Mouse (Mus musculus) Patski (cell line): ENCODE measurements around the gene Naa80. TPM values are rescaled to one million over a fixed set of nuclear protein-coding genes. Genes with fewer than 3 reads are reported as not detected.
A peak's percentile ranks its signal among the peaks of the same experiment; 100 is the strongest.
"Not testable (repeated sequence)": the region's sequence is repeated elsewhere in the genome, so short reads cannot be mapped to it uniquely, and the experiment has no call there.

Experiments used
- ATAC-seq: fragments of 100-300 bp; one replicate; pipeline ENCODE4 v1.8.0; 2021
- CTCF ChIA-PET: fragments of 350-600 bp; sonication (Branson Sonifier 250); formaldehyde crosslinking; loops from one replicate; lab custom pipeline; 2022; ENCODE audit warnings: inconsistent platforms; lab: Charles Lee
- POLR2A ChIA-PET: fragments of 350-600 bp; sonication (Branson Sonifier 250); formaldehyde crosslinking; loops from one replicate; lab custom pipeline; 2022; ENCODE audit warnings: antibody characterized with exemption, inconsistent platforms; lab: Charles Lee
- DNase-seq: peaks from one replicate; pipeline ENCODE4 v3.0.0-alpha.2; 2011; ENCODE audit warnings: low read depth, low spot score
- H3K27me3 ChIP-seq: fragments of 371-371 bp; one replicate; pipeline ENCODE4 v1.5.1; 2021
- CTCF ChIP-seq: fragments of 100-300 bp; IDR thresholded peaks from one replicate; pipeline ENCODE4 v1.5.1; 2021
- in situ Hi-C: fragments of 300-500 bp; cut with MboI; formaldehyde crosslinking; loops from 3 replicates; pipeline ENCODE4 v1.11.1; 2018; ENCODE audit warnings: low pct_unique_long_range_greater_than_20kb, mixed read lengths
- polyA plus RNA-seq: library from polyadenylated mRNA; unstranded; gene quantifications from one replicate; pipeline ENCODE4 v1.2.3, GENCODE M21; 2021

The Naa80 gene
- polyA plus RNA-seq, 1 experiment from 2014 or later = 11.3 TPM

GRCm38 (mm10) chr9:107569270-107569669 is 9.4 kb upstream of the Naa80 start:
- ChIA-PET POLR2A (interaction anchor here (0.6 to 1.3 kb wide), 4 partner anchors 10 to 166 kb away, joined by 3 to 8 read pairs (median 4); partner anchors contain the start of genes Hyal3 and Ifrd2), CTCF (interaction anchor here (2.0 to 4.3 kb wide), 3 partner anchors 10 to 76 kb away, joined by 5 to 19 read pairs (median 8); partner anchors contain the start of genes Hyal3, Ifrd2 and Naa80)
- no peaks in the 10 kb centered on the region for H3K27me3 ChIP-seq
- in situ Hi-C loops = no loop called here
- ATAC-seq = peak; percentile 13
- no peak for TF ChIP-seq CTCF
- no peak for DNase-seq

DNA sequence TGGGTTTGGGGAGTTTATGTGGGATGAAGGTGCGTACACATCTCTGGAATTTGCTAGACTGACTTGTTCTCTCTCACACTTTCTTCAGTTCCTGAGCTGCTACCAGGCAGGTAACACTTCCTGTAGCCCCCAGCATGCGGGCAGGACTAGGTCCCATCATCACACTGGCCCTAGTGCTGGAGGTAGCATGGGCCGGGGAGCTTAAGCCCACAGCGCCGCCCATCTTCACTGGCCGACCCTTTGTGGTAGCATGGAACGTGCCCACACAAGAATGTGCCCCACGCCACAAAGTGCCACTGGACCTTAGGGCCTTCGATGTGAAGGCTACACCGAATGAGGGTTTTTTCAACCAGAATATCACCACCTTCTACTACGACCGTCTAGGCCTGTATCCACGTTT is 8.7 kb upstream of the Naa80 start:
- ATAC-seq (no peak), DNase-seq (no peak)
- no peak for TF ChIP-seq CTCF
- POLR2A ChIA-PET = interaction anchor here (0.6 to 1.3 kb wide), 3 partner anchors 10 to 165 kb away, joined by 3 to 8 read pairs (median 3); partner anchors contain the start of gene Hyal3
- in situ Hi-C loops = no loop called here
- CTCF ChIA-PET = interaction anchor here (0.6 to 4.3 kb wide), 4 partner anchors 10 to 75 kb away, joined by 3 to 19 read pairs (median 6); partner anchors contain the start of genes Hyal3, Ifrd2 and Naa80
- H3K27me3 ChIP-seq = no peaks in the 10 kb centered on the region

- no peak for ATAC-seq
- no peak for TF ChIP-seq CTCF
- in situ Hi-C loops = no loop called here
- ChIA-PET POLR2A (interaction anchor here (1.3 kb wide), 1 partner anchor 10 kb away, joined by 8 read pairs; the partner anchor contains the start of gene Hyal3), CTCF (interaction anchor here (4.3 kb wide), 1 partner anchor 9 kb away, joined by 19 read pairs; the partner anchor contains the start of genes Hyal3 and Naa80)
- DNase-seq = no peak
- no peaks in the 10 kb centered on the region for H3K27me3 ChIP-seq
These were observed 7.8 kb upstream of the Naa80 start for GRCm38 (mm10) chr9:107570845-107571244.

DNA sequence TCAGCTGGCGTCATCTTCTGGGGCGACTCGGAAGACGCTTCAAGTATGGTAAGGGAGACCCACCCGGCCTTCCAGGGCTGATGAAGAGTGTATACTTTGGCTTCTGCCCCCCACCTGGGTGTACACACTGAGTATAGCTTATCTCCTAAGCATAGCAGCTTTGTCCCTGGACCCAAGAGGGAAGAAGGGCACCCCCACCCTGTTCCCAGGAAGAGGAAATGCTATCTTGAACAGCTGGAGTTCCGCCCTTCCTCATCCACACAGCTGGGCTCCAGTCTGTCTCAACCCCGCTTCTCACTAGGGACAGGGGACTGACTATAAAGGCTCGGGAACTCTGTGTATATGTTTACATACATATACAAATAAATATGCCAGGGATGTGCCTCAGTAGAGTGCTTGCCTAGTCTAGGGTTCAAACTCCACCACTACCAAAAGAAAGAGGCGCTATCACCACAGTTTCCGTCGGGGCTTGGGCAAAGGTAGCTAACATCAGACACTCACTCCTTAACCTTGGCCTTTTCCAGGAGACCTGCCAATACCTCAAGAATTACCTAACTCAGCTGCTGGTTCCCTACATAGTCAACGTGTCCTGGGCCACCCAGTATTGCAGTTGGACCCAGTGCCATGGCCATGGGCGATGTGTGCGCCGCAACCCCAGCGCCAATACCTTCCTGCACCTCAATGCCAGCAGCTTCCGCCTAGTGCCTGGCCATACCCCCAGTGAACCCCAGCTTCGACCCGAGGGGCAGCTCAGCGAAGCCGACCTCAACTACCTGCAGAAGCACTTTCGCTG is 7.0 kb upstream of the Naa80 start:
- in situ Hi-C loops = no loop called here
- ChIA-PET POLR2A (interaction anchor here (0.7 kb wide), 1 partner anchor 9 kb away, joined by 3 read pairs; the partner anchor contains the start of gene Tusc2), CTCF (interaction anchor here (1.9 to 4.3 kb wide), 2 partner anchors 8 to 72 kb away, joined by 7 to 19 read pairs; partner anchors contain the start of genes Hyal3 and Naa80)
- DNase-seq = no peak
- no peaks in the 10 kb centered on the region for H3K27me3 ChIP-seq
- no peak for ATAC-seq
- no peak for TF ChIP-seq CTCF

- ChIA-PET CTCF (interaction anchor here (1.9 kb wide), 1 partner anchor 72 kb away, joined by 7 read pairs; no protein-coding TSS in a partner anchor), POLR2A (interaction anchor here (0.7 kb wide), 1 partner anchor 9 kb away, joined by 3 read pairs; the partner anchor contains the start of gene Tusc2)
- in situ Hi-C loops = no loop called here
- DNase-seq = no peak
- no peak for ATAC-seq
- H3K27me3 ChIP-seq = no peaks in the 10 kb centered on the region
- no peak for TF ChIP-seq CTCF
These were observed 6.4 kb upstream of the Naa80 start for GRCm38 (mm10) chr9:107572327-107572662.

DNA sequence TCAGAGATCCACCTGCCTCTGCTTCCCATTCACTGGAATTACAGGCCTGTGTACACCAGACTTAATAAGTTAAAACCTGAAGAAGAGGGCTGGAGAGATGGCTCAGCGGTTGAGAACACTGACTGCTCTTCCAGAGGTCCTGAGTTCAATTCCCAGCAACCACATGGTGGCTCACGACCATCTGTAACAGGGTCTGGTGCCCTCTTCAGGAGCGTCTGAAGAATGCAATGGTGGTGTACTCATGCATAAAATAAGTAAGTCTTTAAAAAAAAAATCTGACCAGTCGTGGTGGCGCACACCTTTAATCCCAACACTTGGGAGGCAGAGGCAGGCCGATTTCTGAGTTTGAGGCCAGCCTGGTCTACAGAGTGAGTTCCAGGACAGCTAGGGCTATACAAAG is 4.9 kb upstream of the Naa80 start:
- H3K27me3 ChIP-seq, ATAC-seq, DNase-seq, in situ Hi-C loops, POLR2A ChIA-PET: not testable (repeated sequence)
- CTCF ChIA-PET = interaction anchor here (1.3 kb wide), 1 partner anchor 72 kb away, joined by 3 read pairs; no protein-coding TSS in a partner anchor

GRCm38 (mm10) chr9:107575579-107576356 is 2.9 kb upstream of the Naa80 start:
- in situ Hi-C loops = no loop called here
- DNase-seq = no peak
- ATAC-seq = no peak
- TF ChIP-seq CTCF = no peak
- CTCF ChIA-PET = interaction anchor here (1.1 kb wide), 1 partner anchor 10 kb away, joined by 3 read pairs; no protein-coding TSS in a partner anchor
- H3K27me3 ChIP-seq = no peaks in the 10 kb centered on the region
- POLR2A ChIA-PET = interaction anchor here (0.8 to 1.2 kb wide), 2 partner anchors 18 to 19 kb away, joined by 3 read pairs; no protein-coding TSS in a partner anchor

DNA sequence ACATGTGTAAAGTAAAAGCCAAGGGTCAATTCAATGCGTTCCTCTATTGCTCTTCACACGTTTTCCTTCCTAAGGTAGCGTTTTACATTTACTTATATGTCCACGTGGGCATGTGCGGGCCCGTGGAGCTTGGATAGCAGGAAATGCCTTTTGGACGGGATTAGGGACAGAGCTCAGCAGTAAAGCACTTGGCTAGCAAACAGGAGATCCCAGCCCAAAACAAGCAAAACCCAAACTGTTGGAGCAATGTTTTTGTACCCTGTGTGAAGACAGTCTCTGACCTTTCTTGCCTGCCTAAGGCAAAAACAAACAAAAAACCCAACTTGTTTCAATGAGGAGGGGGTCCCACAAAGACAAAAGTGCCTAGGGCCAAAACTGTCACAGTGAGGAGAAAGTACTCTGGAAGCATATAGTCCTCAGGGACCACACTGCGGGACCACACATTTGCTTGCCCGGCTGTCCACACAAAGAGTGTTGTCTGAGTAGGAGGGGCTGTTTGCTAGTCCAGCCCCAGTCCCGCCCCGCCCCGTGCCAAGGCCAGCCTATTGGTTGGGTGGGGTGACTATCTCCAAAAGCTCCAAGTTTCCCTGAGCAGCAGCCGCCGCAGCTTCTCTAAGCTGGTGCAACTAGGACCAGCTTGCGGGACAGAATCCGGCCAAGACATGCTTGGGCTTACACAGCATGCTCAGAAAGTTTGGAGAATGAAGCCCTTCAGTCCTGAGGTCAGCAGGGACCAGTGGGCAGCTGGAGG is 2.2 kb upstream of the Naa80 start, which contains the start of gene Hyal1:
Hyal1 (plus strand) TSS at position 571 of the 751 bp plus-strand sequence.
- in situ Hi-C loops = no loop called here
- DNase-seq (no peak), ATAC-seq (no peak)
- ChIA-PET POLR2A (no interaction called here), CTCF (interaction anchor here (1.2 kb wide), 1 partner anchor 11 kb away, joined by 4 read pairs; no protein-coding TSS in a partner anchor)
- no peaks in the 10 kb centered on the region for H3K27me3 ChIP-seq
- TF ChIP-seq CTCF = no peak

DNA sequence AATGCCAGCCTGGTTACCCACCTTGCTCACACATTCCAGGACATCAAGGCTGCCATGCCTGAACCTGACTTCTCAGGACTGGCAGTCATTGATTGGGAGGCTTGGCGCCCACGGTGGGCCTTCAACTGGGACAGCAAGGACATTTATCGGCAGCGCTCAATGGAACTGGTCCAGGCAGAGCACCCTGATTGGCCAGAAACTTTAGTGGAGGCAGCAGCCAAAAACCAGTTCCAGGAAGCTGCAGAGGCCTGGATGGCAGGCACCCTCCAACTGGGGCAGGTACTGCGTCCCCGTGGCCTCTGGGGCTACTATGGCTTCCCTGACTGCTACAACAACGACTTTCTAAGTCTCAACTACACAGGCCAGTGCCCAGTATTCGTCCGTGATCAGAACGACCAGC is 816 bp upstream of the Naa80 start:
- POLR2A ChIA-PET = no interaction called here
- no peak for TF ChIP-seq CTCF
- in situ Hi-C loops = no loop called here
- no peaks in the 10 kb centered on the region for H3K27me3 ChIP-seq
- DNase-seq = no peak
- CTCF ChIA-PET = interaction anchor here (2.8 kb wide), 1 partner anchor 12 kb away, joined by 9 read pairs; no protein-coding TSS in a partner anchor
- no peak for ATAC-seq
